Mouse (Mus musculus) midbrain, embryonic 16.5 days (tissue): ENCODE data around the gene Gpr84. TPM values are rescaled to one million over a fixed set of nuclear protein-coding genes. Genes with fewer than 3 reads are reported as not detected.

Experiments used
- microRNA counts: library from miRNA; unstranded; fragments of <30 nt; microRNA quantifications from one replicate; lab custom pipeline; 2016
- microRNA-seq: library from miRNA; unstranded; fragments of <30 nt; microRNA quantifications from one replicate; pipeline ENCODE4, GENCODE M21; 2017
- polyA plus RNA-seq: library from polyadenylated mRNA; unstranded; fragments of >200 nt; fragmentation: Nextera tagmentation; extraction: Ambion mirVana; gene quantifications from 2 replicates; pipeline ENCODE4 v1.2.1, GENCODE M21; 2015

The Gpr84 gene
- polyA plus RNA-seq, 1 experiment from 2014 or later: 0.64 TPM

MicroRNAs encoded within 50 kb of the gene (microRNA counts, 519-probe panel; counts per million panel counts)
- 2,744 counts per million, percentile 82 among the panel's probes with 10 or more counts for microRNA mmu-miR-148b (lab: Ali Mortazavi, UCI)

Small RNAs within 50 kb of the gene (microRNA-seq; reads per million reads assigned to microRNA genes)
- gene Mir148b (242 reads per million, percentile 63 among the genes with 10 or more reads in this experiment), gene Mir6963 (not detected)

Other genes with a start within 250 kb of the Gpr84 start
- 24.3 and 25.5 TPM in 2 replicates for gene Smug1, start 143.5 kb downstream of the Gpr84 start, polyA plus RNA-seq
- gene Cbx5, start 70.8 kb downstream of the Gpr84 start, polyA plus RNA-seq: 139 and 151 TPM in 2 replicates
- gene Hnrnpa1, start 70.2 kb downstream of the Gpr84 start, polyA plus RNA-seq: 630 and 680 TPM in 2 replicates
- gene Nfe2, start 52.2 kb downstream of the Gpr84 start, polyA plus RNA-seq: 0.52 and 0.68 TPM in 2 replicates
- gene Copz1, start 37.9 kb downstream of the Gpr84 start, polyA plus RNA-seq: 200 and 205 TPM in 2 replicates
- 20.1 and 22.7 TPM in 2 replicates for gene Zfp385a, start 29.5 kb upstream of the Gpr84 start, polyA plus RNA-seq
- gene Itga5, start 56.2 kb upstream of the Gpr84 start, polyA plus RNA-seq: 5.8 and 7.4 TPM in 2 replicates
- gene Gtsf1, start 119.9 kb upstream of the Gpr84 start, polyA plus RNA-seq: 0.32 TPM in 1 of 2 replicates, not detected in the other
- gene Gtsf2, start 137.9 kb upstream of the Gpr84 start, polyA plus RNA-seq: not detected in 2 replicates
- gene Nckap1l, start 143.2 kb upstream of the Gpr84 start, polyA plus RNA-seq: 1.5 and 1.6 TPM in 2 replicates
- 77.7 and 91.9 TPM in 2 replicates for gene Pde1b, start 192.4 kb upstream of the Gpr84 start, polyA plus RNA-seq
- 147 and 160 TPM in 2 replicates for gene Ppp1r1a, start 227.4 kb upstream of the Gpr84 start, polyA plus RNA-seq